Mouse (Mus musculus): ENCODE data around the gene Celf5. TPM values are rescaled to one million over a fixed set of nuclear protein-coding genes. Genes with fewer than 3 reads are reported as not detected.

The Celf5 gene
- total and polyA plus RNA-seq, 2 experiments from 2014 or later: 0.07 TPM; not detected in 1

- Histone ChIP-seq H3K9me3 (replicated peaks; ENCODE audit: control insufficient read depth, low read length) (no peaks in the 10 kb centered on the region), H3K27ac (ENCODE audit: low read depth) (peak overlapping the region; percentile 99), H3K4me2 (ENCODE audit: low read depth, low read length) (peak overlapping the region; percentile 67; the same call in 1 of the 2 replicates), H3K4me1 (ENCODE audit: control insufficient read depth, insufficient read depth) (peaks cover 18% of the 10 kb centered on the region), H3K4me3 (ENCODE audit: low read depth, low read length) (peak overlapping the region; percentile 88), H3K36me3 (replicated peaks; ENCODE audit: control insufficient read depth, insufficient read depth, low read length) (no peaks in the 10 kb centered on the region), H3K9ac (replicated peaks; ENCODE audit: low read depth, low read length) (peak overlapping the region; percentile 88; the same call in 1 of the 2 replicates), H3K27me3 (ENCODE audit: control insufficient read depth, insufficient read depth, low read length) (no peaks in the 10 kb centered on the region)
- ATAC-seq (ENCODE audit: insufficient read depth, low read depth) (no peak), DNase-seq (ENCODE audit: low spot score) (no peak)
- WGBS: 22% methylated on average over 15 of the region's 15 CpGs
- TF ChIP-seq EP300 (IDR thresholded peaks at IDR 0.05; ENCODE audit: low read depth): no peak
These were observed 50.9 kb downstream of the Celf5 start for GRCm38 (mm10) chr10:81431526-81432168.

DNA sequence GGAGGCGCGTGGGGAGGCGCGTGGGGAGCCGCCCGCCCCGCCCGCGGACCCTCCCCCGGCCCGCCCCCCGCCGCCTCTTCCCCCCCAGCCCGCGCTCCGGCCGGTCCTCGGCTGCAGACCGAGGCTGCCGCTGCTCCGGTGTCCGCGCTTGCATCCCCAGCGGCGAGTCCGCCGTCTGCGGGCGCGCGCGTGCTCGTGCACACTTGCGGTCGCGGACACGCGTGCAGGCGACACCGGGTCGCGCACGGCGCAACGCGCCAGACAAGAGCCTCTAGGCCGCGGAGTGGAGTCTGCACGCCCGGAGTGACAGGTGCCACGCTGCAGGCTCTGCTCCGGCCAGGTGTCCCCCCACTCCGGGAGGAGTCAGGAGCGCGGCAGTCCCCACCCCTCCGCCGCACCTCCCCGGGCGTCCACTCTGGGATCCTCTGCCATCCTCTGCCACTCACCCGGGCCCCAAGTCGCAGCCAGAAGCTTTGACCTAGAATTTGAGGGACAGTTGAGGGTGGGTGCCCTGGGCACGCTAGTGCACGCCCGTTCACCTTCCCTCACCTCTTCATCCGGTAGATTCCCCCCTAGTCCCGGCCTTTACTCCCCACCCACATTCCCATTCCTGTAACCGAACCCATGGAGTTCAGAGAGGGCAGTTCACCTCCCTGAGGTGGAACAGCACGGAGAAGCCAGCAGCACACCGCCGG, 51.5 kb downstream of the Celf5 start:
- ATAC-seq (ENCODE audit: insufficient read depth, low read depth) (peak; percentile 1; the same call in 1 of the 2 replicates), DNase-seq (ENCODE audit: low spot score) (no peak)
- H3K36me3 ChIP-seq (replicated peaks; ENCODE audit: control insufficient read depth, insufficient read depth, low read length): no peaks in the 10 kb centered on the region
- no peak for TF ChIP-seq EP300 (IDR thresholded peaks at IDR 0.05; ENCODE audit: low read depth)
- no peak for TF ChIP-seq CTCF (IDR thresholded peaks at IDR 0.05; ENCODE audit: low read depth)
- peaks cover 18% of the 10 kb centered on the region for H3K4me1 ChIP-seq (ENCODE audit: control insufficient read depth, insufficient read depth)
- 3% methylated on average over 36 of the region's 70 CpGs for WGBS
- no peaks in the 10 kb centered on the region for H3K9me3 ChIP-seq (replicated peaks; ENCODE audit: control insufficient read depth, low read length)
- peak overlapping the region; percentile 67 for H3K4me2 ChIP-seq (ENCODE audit: low read depth, low read length)
- peak overlapping the region; percentile 88 for H3K4me3 ChIP-seq (ENCODE audit: low read depth, low read length)
- peak overlapping the region; percentile 88 for H3K9ac ChIP-seq (replicated peaks; ENCODE audit: low read depth, low read length)
- peak overlapping the region; percentile 99 for H3K27ac ChIP-seq (ENCODE audit: low read depth)
- H3K27me3 ChIP-seq (ENCODE audit: control insufficient read depth, insufficient read depth, low read length): no peaks in the 10 kb centered on the region

GRCm38 (mm10) chr10:81430141-81430830, 52.2 kb downstream of the Celf5 start:
- TF ChIP-seq CTCF (IDR thresholded peaks at IDR 0.05; ENCODE audit: low read depth) (no peak), EP300 (IDR thresholded peaks at IDR 0.05; ENCODE audit: low read depth) (no peak)
- Histone ChIP-seq H3K27ac (ENCODE audit: low read depth) (peak overlapping the region; percentile 99), H3K4me2 (ENCODE audit: low read depth, low read length) (peak overlapping the region; percentile 67), H3K36me3 (replicated peaks; ENCODE audit: control insufficient read depth, insufficient read depth, low read length) (no peaks in the 10 kb centered on the region), H3K9me3 (replicated peaks; ENCODE audit: control insufficient read depth, low read length) (no peaks in the 10 kb centered on the region), H3K27me3 (ENCODE audit: control insufficient read depth, insufficient read depth, low read length) (no peaks in the 10 kb centered on the region), H3K4me3 (ENCODE audit: low read depth, low read length) (peak overlapping the region; percentile 88), H3K4me1 (ENCODE audit: control insufficient read depth, insufficient read depth) (peaks cover 25% of the 10 kb centered on the region), H3K9ac (replicated peaks; ENCODE audit: low read depth, low read length) (peak overlapping the region; percentile 88)
- ATAC-seq (ENCODE audit: insufficient read depth, low read depth) (peak; percentile 55), DNase-seq (ENCODE audit: low spot score) (peak; percentile 89)
- WGBS: under 1% methylated on average over 57 of the region's 89 CpGs

DNA sequence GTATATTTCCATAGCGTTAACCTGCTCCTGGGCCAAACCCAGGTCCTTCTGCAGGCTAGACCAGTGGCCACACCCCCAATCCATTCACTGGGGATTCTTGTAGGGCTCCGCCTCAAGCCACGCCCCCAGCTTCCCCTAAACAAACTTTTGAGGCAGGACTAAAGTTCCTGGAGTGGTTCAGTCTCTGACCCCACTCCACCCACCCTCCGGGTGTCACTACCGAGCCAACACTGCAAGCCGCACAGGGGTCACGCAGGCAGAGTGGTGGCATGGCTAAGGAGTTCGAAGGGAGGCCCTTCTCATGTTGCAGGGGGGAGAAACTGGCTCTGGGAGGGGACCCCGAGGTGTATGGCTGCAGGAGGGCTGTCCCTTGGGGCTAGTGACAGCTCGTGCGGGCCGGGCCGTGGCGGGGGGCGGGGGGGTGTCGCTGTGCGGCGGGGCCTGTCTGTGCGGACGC, 52.9 kb downstream of the Celf5 start:
- Histone ChIP-seq H3K4me2 (ENCODE audit: low read depth, low read length) (peak overlapping the region; percentile 67), H3K4me1 (ENCODE audit: control insufficient read depth, insufficient read depth) (peaks cover 31% of the 10 kb centered on the region), H3K4me3 (ENCODE audit: low read depth, low read length) (peak overlapping the region; percentile 88), H3K27ac (ENCODE audit: low read depth) (peak overlapping the region; percentile 99), H3K36me3 (replicated peaks; ENCODE audit: control insufficient read depth, insufficient read depth, low read length) (no peaks in the 10 kb centered on the region), H3K27me3 (ENCODE audit: control insufficient read depth, insufficient read depth, low read length) (no peaks in the 10 kb centered on the region), H3K9ac (replicated peaks; ENCODE audit: low read depth, low read length) (peak overlapping the region; percentile 88), H3K9me3 (replicated peaks; ENCODE audit: control insufficient read depth, low read length) (no peaks in the 10 kb centered on the region)
- TF ChIP-seq EP300 (IDR thresholded peaks at IDR 0.05; ENCODE audit: low read depth): no peak
- no peak for TF ChIP-seq CTCF (IDR thresholded peaks at IDR 0.05; ENCODE audit: low read depth)
- WGBS: 0% methylated on average over 20 of the region's 20 CpGs
- ATAC-seq (ENCODE audit: insufficient read depth, low read depth) (peak; percentile 27), DNase-seq (ENCODE audit: low spot score) (peak; percentile 87)

- Histone ChIP-seq H3K27ac (ENCODE audit: low read depth) (peak overlapping the region; percentile 99), H3K9ac (replicated peaks; ENCODE audit: low read depth, low read length) (no peak overlapping the region), H3K4me3 (ENCODE audit: low read depth, low read length) (peak overlapping the region; percentile 88; the same call in 1 of the 2 replicates), H3K9me3 (replicated peaks; ENCODE audit: control insufficient read depth, low read length) (no peaks in the 10 kb centered on the region), H3K27me3 (ENCODE audit: control insufficient read depth, insufficient read depth, low read length) (no peaks in the 10 kb centered on the region), H3K4me2 (ENCODE audit: low read depth, low read length) (no peak overlapping the region), H3K4me1 (ENCODE audit: control insufficient read depth, insufficient read depth) (peaks cover 31% of the 10 kb centered on the region), H3K36me3 (replicated peaks; ENCODE audit: control insufficient read depth, insufficient read depth, low read length) (no peaks in the 10 kb centered on the region)
- DNase-seq (ENCODE audit: low spot score) (no peak), ATAC-seq (ENCODE audit: insufficient read depth, low read depth) (no peak)
- TF ChIP-seq EP300 (IDR thresholded peaks at IDR 0.05; ENCODE audit: low read depth) (no peak), CTCF (IDR thresholded peaks at IDR 0.05; ENCODE audit: low read depth) (no peak)
- WGBS: 43% methylated on average over 2 of the region's 2 CpGs
These were observed 53.4 kb downstream of the Celf5 start for GRCm38 (mm10) chr10:81429092-81429491.
